Mouse (Mus musculus) stomach, postnatal 0 days (tissue): ENCODE results near the gene 1700001O22Rik. TPM values are rescaled to one million over a fixed set of nuclear protein-coding genes. Genes with fewer than 3 reads are reported as not detected.

ENCODE experiments used
- ATAC-seq: fragments of 200-750 bp; cut with Nextera tagmentation; 2 replicates; pipeline ENCODE4 v1.8.0; 2017; ENCODE audit not compliant: low FRiP score, low TSS enrichment
- DNase-seq: peaks from one replicate; pipeline ENCODE4 v3.0.0-alpha.2; 2016; ENCODE audit warnings: low spot score
- H3K27ac ChIP-seq: fragments of 300-500 bp; sonication (generic); replicated peaks from 2 replicates; pipeline ENCODE4 v1.5.1; 2014; ENCODE audit warnings: mild to moderate bottlenecking, control low read depth
- H3K27me3 ChIP-seq: fragments of 300-500 bp; sonication (generic); 2 replicates; pipeline ENCODE4 v1.6.1; 2014; ENCODE audit warnings: low read length; ENCODE audit not compliant: control insufficient read depth, insufficient read depth
- H3K36me3 ChIP-seq: fragments of 300-500 bp; sonication (generic); 2 replicates; pipeline ENCODE4 v1.6.1; 2014; ENCODE audit warnings: low read length, mixed read lengths; ENCODE audit not compliant: control insufficient read depth, insufficient read depth
- H3K4me1 ChIP-seq: fragments of 300-500 bp; sonication (generic); replicated peaks from 2 replicates; pipeline ENCODE4 v1.6.1; 2014; ENCODE audit warnings: antibody characterized with exemption; ENCODE audit not compliant: control insufficient read depth, insufficient read depth
- H3K4me2 ChIP-seq: fragments of 300-500 bp; sonication (generic); replicated peaks from 2 replicates; pipeline ENCODE4 v1.6.1; 2014; ENCODE audit warnings: low read depth, mild to moderate bottlenecking, control low read depth, moderate library complexity
- H3K4me3 ChIP-seq: fragments of 300-500 bp; sonication (generic); 2 replicates; pipeline ENCODE4 v1.5.1; 2014; ENCODE audit warnings: low read depth, low read length, control low read depth
- H3K9ac ChIP-seq: fragments of 300-500 bp; sonication (generic); 2 replicates; pipeline ENCODE4 v1.6.1; 2014; ENCODE audit warnings: mild to moderate bottlenecking, low read length, control low read depth, mixed read lengths
- H3K9me3 ChIP-seq: fragments of 300-500 bp; sonication (generic); 2 replicates; pipeline ENCODE4 v1.6.1; 2016; ENCODE audit warnings: low read length; ENCODE audit not compliant: control insufficient read depth
- CTCF ChIP-seq: IDR thresholded peaks from 2 replicates; pipeline ENCODE4 v1.5.1; 2016; ENCODE audit warnings: antibody characterized with exemption, low read depth, mild to moderate bottlenecking, moderate library complexity
- EP300 ChIP-seq: optimal IDR thresholded peaks from 2 replicates; pipeline ENCODE3; 2016; ENCODE audit warnings: antibody characterized with exemption
- WGBS: fragments of 180-500 bp; shearing (Covaris S2); extraction: QIAGEN DNeasy Blood & Tissue Kit; methylation state at CpG from one replicate; pipeline ENCODE4 v1.1.7; 2014; 5-methylcytosine and 5-hydroxymethylcytosine counted together
- polyA plus RNA-seq: library from polyadenylated mRNA; unstranded; fragments of >200 nt; fragmentation: Nextera tagmentation; extraction: Ambion mirVana; gene quantifications from 2 replicates; pipeline ENCODE4 v1.2.1, GENCODE M21; 2015

The 1700001O22Rik gene
- polyA plus RNA-seq, 1 experiment from 2014 or later, result 2.0 TPM

DNA sequence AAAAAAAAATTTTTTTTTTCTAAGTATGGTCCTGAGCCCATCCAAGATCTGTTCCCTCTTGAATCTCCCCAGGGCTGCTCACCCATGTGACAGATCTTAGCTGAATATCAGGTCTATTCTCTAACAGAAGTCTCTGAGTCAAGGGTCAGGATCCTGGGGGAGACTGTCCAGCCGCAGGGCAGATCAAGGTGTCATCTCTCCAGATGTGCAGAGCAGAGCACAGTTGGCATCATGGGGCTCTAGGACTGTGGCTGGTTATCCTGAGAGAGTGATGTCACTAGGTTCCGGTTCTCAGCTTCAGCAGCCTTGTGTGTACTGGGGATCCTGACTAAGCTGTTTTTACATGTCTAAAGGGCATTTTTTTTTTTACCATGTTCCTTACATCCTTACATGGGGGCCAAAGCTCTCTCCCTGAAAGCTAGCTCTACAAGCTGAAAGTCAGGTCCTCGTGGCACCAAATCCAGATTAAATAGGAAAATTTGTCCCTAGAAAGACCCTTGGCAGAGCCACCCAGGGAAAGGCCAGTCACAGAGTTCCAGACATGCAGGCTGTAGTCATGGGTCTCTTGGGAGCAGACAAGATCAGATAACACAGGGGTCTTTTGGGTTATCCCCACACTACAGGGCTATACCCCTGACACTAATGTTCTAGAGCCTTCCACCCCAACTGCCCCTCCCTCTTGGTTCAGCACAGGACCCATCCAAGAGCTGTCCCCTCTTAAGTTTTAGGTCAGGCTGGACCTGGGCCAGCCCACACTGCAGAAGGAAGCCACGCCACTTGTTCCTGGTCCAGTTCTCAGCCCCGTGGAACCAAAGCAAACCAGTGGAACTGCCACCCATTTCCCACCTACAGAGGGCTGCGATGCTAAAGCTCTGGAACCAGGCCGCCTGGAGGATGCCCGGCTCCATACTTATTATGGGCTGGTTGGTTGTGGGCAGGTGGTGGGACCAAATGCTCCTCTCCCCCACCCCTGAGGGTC lies 20.9 kb downstream of the 1700001O22Rik start:
- 79% methylated on average over 8 of the region's 8 CpGs for WGBS
- ATAC-seq (no peak), DNase-seq (no peak)
- peak overlapping the region; percentile 47 for H3K9ac ChIP-seq
- TF ChIP-seq EP300 (no peak), CTCF (no peak)
- no peaks in the 10 kb centered on the region; the same call in 1 of the 2 replicates for H3K4me1 ChIP-seq
- no peaks in the 10 kb centered on the region for H3K36me3 ChIP-seq
- H3K27ac ChIP-seq, result peak overlapping the region; percentile 56
- H3K4me2 ChIP-seq, result peak overlapping the region; percentile 62
- H3K27me3 ChIP-seq, result no peaks in the 10 kb centered on the region
- H3K9me3 ChIP-seq, result no peaks in the 10 kb centered on the region
- H3K4me3 ChIP-seq, result no peak overlapping the region

DNA sequence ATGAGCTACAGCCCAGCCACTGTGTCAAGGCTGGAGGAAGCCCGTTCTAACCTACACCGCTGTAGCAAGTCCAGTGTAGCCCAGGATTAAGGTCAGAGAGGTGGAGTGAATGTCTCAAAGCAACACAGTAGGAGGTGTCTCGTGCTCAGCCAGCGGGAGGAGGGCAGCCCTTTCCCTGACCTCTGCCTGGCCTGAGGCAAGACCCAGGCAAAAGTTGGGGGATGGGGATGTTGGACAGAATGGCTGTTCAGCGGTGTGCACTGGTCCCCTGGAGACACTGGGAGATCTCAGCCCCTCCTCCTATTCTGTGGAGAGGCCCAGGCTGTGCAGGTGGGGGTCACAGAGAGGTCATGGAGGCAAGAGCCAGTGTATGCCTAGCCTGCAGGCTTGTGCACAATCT lies 24.2 kb downstream of the 1700001O22Rik start:
- Histone ChIP-seq H3K4me3 (no peak overlapping the region), H3K9me3 (no peaks in the 10 kb centered on the region), H3K27me3 (no peaks in the 10 kb centered on the region), H3K4me2 (no peak overlapping the region), H3K27ac (no peak overlapping the region), H3K9ac (no peak overlapping the region), H3K4me1 (no peaks in the 10 kb centered on the region), H3K36me3 (no peaks in the 10 kb centered on the region)
- 18% methylated on average over 5 of the region's 5 CpGs for WGBS
- TF ChIP-seq CTCF (no peak), EP300 (no peak)
- ATAC-seq (peak; percentile 42; the same call in 1 of the 2 replicates), DNase-seq (no peak)

DNA sequence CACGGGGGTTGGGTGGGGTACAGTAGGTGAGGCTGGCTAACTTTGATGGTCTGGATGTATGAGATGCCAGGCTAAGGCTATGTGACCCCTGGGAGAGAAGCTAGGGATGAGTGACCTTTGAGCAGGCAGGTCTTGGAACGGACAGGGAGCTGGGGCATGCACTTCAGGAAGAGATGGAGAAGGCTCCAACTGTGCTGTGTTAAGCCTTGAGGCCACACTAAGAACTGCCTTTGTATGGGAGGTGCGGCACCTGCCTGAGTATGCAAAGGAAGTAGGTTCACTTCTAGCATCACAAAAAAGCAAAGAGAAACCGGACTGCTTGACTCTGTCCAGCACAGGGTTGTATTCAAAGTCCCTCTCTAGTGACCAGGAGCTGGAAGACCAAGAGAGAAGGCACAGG lies 25.2 kb downstream of the 1700001O22Rik start:
- Histone ChIP-seq H3K4me1 (no peaks in the 10 kb centered on the region), H3K9ac (no peak overlapping the region), H3K4me2 (no peak overlapping the region), H3K4me3 (no peak overlapping the region), H3K36me3 (no peaks in the 10 kb centered on the region), H3K9me3 (no peaks in the 10 kb centered on the region), H3K27me3 (no peaks in the 10 kb centered on the region), H3K27ac (no peak overlapping the region)
- no peak for ATAC-seq
- no peak for TF ChIP-seq EP300
- TF ChIP-seq CTCF, result no peak
- 77% methylated on average over 4 of the region's 4 CpGs for WGBS
- no peak for DNase-seq

DNA sequence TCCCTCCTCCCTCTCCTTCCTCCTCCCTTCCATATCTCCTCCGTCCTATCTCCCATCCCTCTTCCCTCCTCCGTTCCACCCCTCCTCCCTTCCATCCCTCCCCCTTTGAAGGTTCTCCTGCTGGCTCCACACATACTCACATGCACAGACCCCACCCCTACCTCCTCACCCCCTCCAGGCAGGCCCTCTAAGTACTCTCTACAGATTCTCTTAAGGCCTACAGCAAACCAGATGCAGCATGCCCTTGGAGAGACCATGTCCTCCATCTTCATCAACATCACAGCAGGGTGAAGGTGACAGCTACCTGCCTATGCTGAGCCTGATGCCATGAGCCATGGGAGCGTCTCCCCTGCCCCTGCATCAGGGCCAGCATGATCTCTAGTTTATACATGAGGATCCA lies 26.2 kb downstream of the 1700001O22Rik start:
- no peak for DNase-seq

DNA sequence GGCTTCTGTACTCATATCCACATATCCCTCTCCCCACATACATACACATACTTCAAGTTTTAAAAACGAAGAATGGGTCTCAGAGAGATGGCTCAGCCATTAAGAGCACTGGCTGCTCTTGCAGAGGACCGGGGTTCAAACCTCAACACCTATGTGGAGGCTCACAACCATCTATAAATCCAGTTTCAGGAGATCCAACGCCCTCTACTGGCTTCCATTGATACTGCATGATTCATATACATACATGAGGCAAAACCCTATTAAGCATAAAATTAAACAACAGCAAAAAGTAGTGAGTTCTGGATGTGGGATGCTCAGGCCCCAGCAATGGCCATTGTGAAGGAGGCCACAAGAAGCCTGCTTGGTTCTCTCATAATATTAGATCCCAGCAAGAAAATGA lies 27.5 kb downstream of the 1700001O22Rik start:
- Histone ChIP-seq H3K9me3 (no peaks in the 10 kb centered on the region), H3K27me3 (no peaks in the 10 kb centered on the region), H3K9ac (no peak overlapping the region), H3K36me3 (no peaks in the 10 kb centered on the region), H3K27ac (no peak overlapping the region), H3K4me2 (no peak overlapping the region), H3K4me1 (peaks cover 11% of the 10 kb centered on the region), H3K4me3 (no peak overlapping the region)
- ATAC-seq, result no peak
- TF ChIP-seq EP300 (no peak), CTCF (peak; percentile 53)
- 56% methylated on average over 3 of the region's 3 CpGs for WGBS
- no peak for DNase-seq

More for the DNA sequence above, 26.2 kb downstream of the 1700001O22Rik start:
- Histone ChIP-seq H3K27ac (no peak overlapping the region), H3K4me3 (no peak overlapping the region), H3K4me2 (no peak overlapping the region), H3K4me1 (peaks cover 4% of the 10 kb centered on the region), H3K9me3 (no peaks in the 10 kb centered on the region), H3K27me3 (no peaks in the 10 kb centered on the region), H3K36me3 (no peaks in the 10 kb centered on the region), H3K9ac (no peak overlapping the region)
- ATAC-seq, result no peak
- no peak for TF ChIP-seq EP300
- 81% methylated on average over 3 of the region's 3 CpGs for WGBS

DNA sequence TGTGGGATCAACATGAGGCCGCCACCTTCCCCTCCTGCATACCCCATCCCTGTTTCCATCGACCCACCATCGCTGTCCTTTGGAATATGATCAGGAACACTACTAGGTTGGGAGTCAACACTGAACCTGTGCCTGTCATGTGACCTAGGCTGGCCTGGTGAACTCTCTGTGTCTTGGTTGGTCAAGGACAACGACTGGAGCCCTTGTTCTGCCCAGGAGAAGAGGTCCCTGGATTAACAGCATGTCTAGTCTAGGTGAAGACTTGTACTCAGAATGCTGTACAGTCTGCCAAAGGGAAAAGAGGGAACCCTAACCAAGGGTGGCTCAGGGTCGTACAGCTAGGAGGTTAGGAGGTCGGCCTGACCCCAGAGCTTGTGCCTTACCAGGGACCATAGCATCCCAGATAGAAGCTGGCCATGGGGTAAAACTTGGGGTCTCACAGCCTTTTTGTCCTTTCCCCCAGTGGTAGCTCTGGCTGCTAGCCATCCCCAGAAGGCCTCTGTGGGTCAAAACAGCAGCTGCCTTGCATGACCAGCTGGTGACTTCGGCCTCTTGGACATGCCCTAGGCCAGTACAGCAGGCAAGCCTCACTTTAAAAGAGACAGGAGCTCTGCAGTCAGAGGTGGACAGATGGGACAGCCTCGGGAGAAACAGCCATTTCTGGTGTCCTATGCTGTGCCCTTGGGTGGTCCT lies 30.0 kb downstream of the 1700001O22Rik start:
- 79% methylated on average over 8 of the region's 8 CpGs for WGBS
- ATAC-seq, result 0 out of 2 replicates have a peak, but pooled peaks have one; percentile 2
- H3K9ac ChIP-seq, result no peak overlapping the region
- no peak for DNase-seq
- H3K4me2 ChIP-seq, result no peak overlapping the region
- H3K27me3 ChIP-seq, result no peaks in the 10 kb centered on the region
- no peaks in the 10 kb centered on the region for H3K9me3 ChIP-seq
- peaks cover 11% of the 10 kb centered on the region for H3K4me1 ChIP-seq
- H3K36me3 ChIP-seq, result no peaks in the 10 kb centered on the region
- no peak for TF ChIP-seq CTCF
- no peak for TF ChIP-seq EP300
- H3K27ac ChIP-seq, result peak overlapping the region; percentile 63
- H3K4me3 ChIP-seq, result no peak overlapping the region
